Mouse (Mus musculus) neural tube, embryonic 11.5 days (tissue): Measurements from ENCODE around the gene Trim47. TPM values are rescaled to one million over a fixed set of nuclear protein-coding genes. Genes with fewer than 3 reads are reported as not detected.

Source experiments
- ATAC-seq: fragments of 200-750 bp; cut with Nextera tagmentation; 2 replicates; pipeline ENCODE4 v1.8.0; 2017; ENCODE audit warnings: moderate number of reproducible peaks, mild to moderate bottlenecking, moderate TSS enrichment, moderate library complexity; ENCODE audit not compliant: insufficient read depth, low FRiP score, low TSS enrichment
- DNase-seq: peaks from one replicate; pipeline ENCODE4 v3.0.0-alpha.2; 2015; ENCODE audit warnings: low spot score
- H3K27ac ChIP-seq: fragments of 300-500 bp; sonication (generic); 2 replicates; pipeline ENCODE4 v1.5.1; 2014; ENCODE audit warnings: low read depth, mild to moderate bottlenecking, low read length
- H3K27me3 ChIP-seq: fragments of 300-500 bp; sonication (generic); 2 replicates; pipeline ENCODE4 v1.6.1; 2014; ENCODE audit warnings: mild to moderate bottlenecking, low read length, mixed read lengths; ENCODE audit not compliant: control insufficient read depth, insufficient read depth
- H3K36me3 ChIP-seq: fragments of 300-500 bp; sonication (generic); 2 replicates; pipeline ENCODE4 v1.6.1; 2014; ENCODE audit warnings: mild to moderate bottlenecking, low read length, moderate library complexity, mixed read lengths; ENCODE audit not compliant: control insufficient read depth, insufficient read depth
- H3K4me1 ChIP-seq: fragments of 300-500 bp; sonication (generic); 2 replicates; pipeline ENCODE4 v1.6.1; 2014; ENCODE audit warnings: low read length, mixed read lengths; ENCODE audit not compliant: control insufficient read depth, insufficient read depth
- H3K4me2 ChIP-seq: fragments of 300-500 bp; sonication (generic); 2 replicates; pipeline ENCODE4 v1.6.1; 2014; ENCODE audit warnings: low read depth, mild to moderate bottlenecking, moderate library complexity
- H3K4me3 ChIP-seq: fragments of 300-500 bp; sonication (generic); 2 replicates; pipeline ENCODE4 v1.5.1; 2014; ENCODE audit warnings: low read depth, low read length
- H3K9ac ChIP-seq: fragments of 300-500 bp; sonication (generic); 2 replicates; pipeline ENCODE4 v1.6.1; 2014; ENCODE audit warnings: mild to moderate bottlenecking, low read length
- H3K9me3 ChIP-seq: fragments of 300-500 bp; sonication (generic); 2 replicates; pipeline ENCODE4 v1.6.1; 2016; ENCODE audit warnings: low read length; ENCODE audit not compliant: control insufficient read depth
- WGBS: fragments of 180-500 bp; shearing (Covaris S2); extraction: QIAGEN DNeasy Blood & Tissue Kit; methylation state at CpG from one replicate; pipeline ENCODE4 v1.1.7; 2014; 5-methylcytosine and 5-hydroxymethylcytosine counted together
- polyA plus RNA-seq: library from polyadenylated mRNA; unstranded; fragments of >200 nt; fragmentation: Nextera tagmentation; extraction: Ambion mirVana; gene quantifications from 2 replicates; pipeline ENCODE4 v1.2.1, GENCODE M21; 2014

Gene Trim47
- polyA plus RNA-seq, 1 experiment from 2014 or later: 3.3 TPM

DNA sequence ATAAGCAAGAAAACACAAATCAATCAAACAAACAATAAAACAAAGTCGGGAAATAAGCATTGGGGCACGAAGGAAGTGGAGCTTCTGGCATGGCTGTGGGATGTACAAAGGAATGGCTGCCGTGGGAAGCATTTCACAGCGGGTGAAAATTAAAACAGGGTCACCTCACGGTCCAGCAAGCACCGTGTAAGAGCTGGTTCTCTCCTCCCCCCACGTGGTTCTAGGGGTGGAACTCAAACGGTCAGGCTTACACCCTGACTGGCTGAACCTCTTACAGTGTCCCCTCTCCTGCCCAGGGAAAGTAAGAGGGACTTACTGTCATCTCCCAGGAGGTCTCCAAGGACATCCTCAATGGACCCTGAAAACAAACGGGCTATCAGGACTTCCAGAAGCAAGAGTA, 36.0 kb upstream of the Trim47 start:
- Histone ChIP-seq H3K27me3 (no peaks in the 10 kb centered on the region), H3K4me3 (no peak overlapping the region), H3K9ac (no peak overlapping the region; the same call in 1 of the 2 replicates), H3K4me2 (no peak overlapping the region), H3K27ac (no peak overlapping the region), H3K9me3 (no peaks in the 10 kb centered on the region), H3K36me3 (peaks cover 2% of the 10 kb centered on the region; the same call in 1 of the 2 replicates), H3K4me1 (peaks cover 10% of the 10 kb centered on the region)
- ATAC-seq: peak; percentile 76; the same call in 1 of the 2 replicates
- peak; percentile 41 for DNase-seq
- WGBS: 28% methylated on average over 9 of the region's 9 CpGs

DNA sequence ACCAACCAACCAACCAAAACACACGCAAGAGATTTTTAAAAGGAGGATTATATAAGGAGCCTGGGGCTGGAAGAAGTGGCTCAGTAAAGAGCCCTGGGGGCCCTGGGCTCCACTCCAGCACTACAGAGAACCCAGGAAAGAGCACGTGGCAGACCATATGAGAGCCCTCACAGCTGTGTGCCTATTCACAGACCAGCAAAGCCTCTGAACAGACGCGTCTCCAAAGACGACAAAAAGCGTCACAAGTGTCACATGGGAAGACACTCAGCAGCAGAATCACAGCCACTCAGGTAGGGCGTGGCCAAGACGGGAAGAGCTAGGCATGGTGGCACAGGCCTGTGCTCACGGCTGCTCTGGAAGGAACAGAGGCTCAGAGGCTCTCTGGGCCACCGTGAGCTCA, 35.1 kb upstream of the Trim47 start:
- Histone ChIP-seq H3K9me3 (no peaks in the 10 kb centered on the region), H3K27me3 (no peaks in the 10 kb centered on the region), H3K4me2 (no peak overlapping the region), H3K36me3 (peaks cover 2% of the 10 kb centered on the region; the same call in 1 of the 2 replicates), H3K4me3 (no peak overlapping the region), H3K9ac (no peak overlapping the region), H3K27ac (no peak overlapping the region), H3K4me1 (peaks cover 10% of the 10 kb centered on the region)
- DNase-seq: no peak
- ATAC-seq: no peak
- WGBS: 74% methylated on average over 10 of the region's 10 CpGs

DNA sequence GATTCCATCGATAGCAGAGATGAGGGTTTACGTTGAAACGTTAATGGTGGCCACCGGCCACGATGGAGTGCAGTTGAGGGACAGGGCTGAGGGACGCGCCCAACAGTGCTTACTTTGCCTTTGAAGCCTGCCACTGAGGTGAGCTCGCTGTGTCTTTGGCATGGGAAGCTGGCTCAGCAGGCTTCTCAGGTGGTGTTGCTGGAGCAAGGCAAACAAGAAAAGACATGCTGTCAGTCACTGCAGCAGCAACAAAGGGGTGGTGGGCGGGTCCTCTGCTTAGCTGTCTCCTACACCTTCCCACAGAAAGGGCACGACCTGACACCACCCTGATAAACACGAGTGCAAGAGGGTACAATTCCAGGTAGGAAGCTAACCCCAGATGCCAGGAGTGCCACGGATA, 34.3 kb upstream of the Trim47 start:
- no peak overlapping the region for H3K9ac ChIP-seq
- peaks cover 3% of the 10 kb centered on the region for H3K4me1 ChIP-seq
- H3K27me3 ChIP-seq: no peaks in the 10 kb centered on the region
- WGBS: 72% methylated on average over 12 of the region's 12 CpGs
- DNase-seq (no peak), ATAC-seq (no peak)
- no peak overlapping the region for H3K27ac ChIP-seq
- H3K4me3 ChIP-seq: no peak overlapping the region
- H3K36me3 ChIP-seq: peaks cover 2% of the 10 kb centered on the region; the same call in 1 of the 2 replicates
- H3K4me2 ChIP-seq: no peak overlapping the region
- H3K9me3 ChIP-seq: no peaks in the 10 kb centered on the region

DNA sequence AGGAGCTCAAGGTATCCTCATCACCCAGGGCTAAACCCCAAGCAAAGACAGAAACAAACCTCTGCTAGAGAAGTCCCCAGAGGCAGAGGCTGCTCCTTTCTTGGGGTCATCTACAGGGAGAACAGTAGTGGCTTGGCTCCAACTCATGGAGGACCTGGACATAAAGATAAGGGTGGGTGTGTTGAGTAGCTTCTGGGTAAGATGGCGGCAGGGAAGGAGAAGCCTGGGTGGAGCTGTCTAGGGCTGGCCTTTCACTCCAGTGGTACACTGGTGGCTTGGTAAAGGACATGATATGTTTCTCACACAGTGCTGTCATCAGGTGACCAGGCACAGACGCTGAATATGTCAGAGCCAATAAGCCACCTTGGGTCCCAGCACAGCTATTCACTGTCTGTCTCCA, 23.9 kb upstream of the Trim47 start:
- 91% methylated on average over 2 of the region's 2 CpGs for WGBS
- no peak for DNase-seq
- H3K27ac ChIP-seq: no peak overlapping the region

DNA sequence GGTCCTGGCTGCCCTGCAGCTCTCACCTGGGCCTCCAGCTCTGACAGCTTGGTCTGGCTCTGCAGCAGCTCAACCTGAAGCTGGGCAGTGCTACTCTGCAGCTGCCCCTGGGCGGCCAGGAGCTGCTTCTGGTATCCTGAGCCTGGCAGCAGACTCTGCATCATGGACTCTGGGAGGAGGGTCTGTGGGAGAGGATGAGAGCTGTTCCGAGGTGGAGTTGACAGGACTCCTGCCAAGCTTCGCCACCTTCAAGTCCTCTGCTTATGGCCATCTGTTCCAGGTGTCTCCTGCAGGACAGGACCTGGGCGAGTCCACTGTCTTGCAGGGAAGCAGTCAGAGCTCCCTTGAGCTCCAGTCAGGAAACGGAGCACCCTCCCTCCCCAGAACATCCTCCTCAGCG, 22.3 kb upstream of the Trim47 start:
- DNase-seq: no peak
- Histone ChIP-seq H3K4me2 (no peak overlapping the region), H3K9ac (no peak overlapping the region), H3K36me3 (peaks cover 54% of the 10 kb centered on the region), H3K9me3 (no peaks in the 10 kb centered on the region), H3K27ac (no peak overlapping the region), H3K27me3 (no peaks in the 10 kb centered on the region), H3K4me3 (no peak overlapping the region), H3K4me1 (no peaks in the 10 kb centered on the region)
- no peak for ATAC-seq
- 88% methylated on average over 6 of the region's 6 CpGs for WGBS

More for the DNA sequence above, 23.9 kb upstream of the Trim47 start:
- Histone ChIP-seq H3K9me3 (no peaks in the 10 kb centered on the region), H3K4me3 (no peak overlapping the region), H3K36me3 (peaks cover 55% of the 10 kb centered on the region), H3K4me2 (no peak overlapping the region), H3K9ac (no peak overlapping the region), H3K4me1 (no peaks in the 10 kb centered on the region), H3K27me3 (no peaks in the 10 kb centered on the region)
- no peak for ATAC-seq

DNA sequence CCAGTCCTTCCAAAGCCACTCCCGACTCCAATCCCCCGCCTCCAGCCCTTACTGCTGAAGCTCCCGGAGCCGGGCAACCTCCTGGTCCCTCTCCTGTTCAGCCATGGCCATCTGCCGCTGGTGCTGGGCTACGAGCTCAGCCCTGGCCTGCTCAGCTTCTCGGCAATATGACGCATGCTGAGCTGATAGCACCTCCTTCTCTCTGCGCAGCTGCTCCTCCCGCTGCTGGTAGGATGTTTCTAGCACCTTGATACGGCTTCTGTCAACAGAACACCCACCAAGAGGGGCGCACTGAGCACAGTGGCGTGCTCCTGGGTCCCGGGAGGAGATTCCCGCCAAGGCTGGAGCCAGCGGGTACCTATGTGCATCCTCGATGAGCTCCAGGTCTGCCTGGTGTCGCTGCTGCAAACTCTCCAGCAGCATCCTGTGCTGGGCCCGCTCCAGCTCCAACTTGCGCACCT, 21.8 kb upstream of the Trim47 start:
- Histone ChIP-seq H3K9ac (no peak overlapping the region), H3K4me3 (no peak overlapping the region)
- WGBS: 55% methylated on average over 20 of the region's 20 CpGs

DNA sequence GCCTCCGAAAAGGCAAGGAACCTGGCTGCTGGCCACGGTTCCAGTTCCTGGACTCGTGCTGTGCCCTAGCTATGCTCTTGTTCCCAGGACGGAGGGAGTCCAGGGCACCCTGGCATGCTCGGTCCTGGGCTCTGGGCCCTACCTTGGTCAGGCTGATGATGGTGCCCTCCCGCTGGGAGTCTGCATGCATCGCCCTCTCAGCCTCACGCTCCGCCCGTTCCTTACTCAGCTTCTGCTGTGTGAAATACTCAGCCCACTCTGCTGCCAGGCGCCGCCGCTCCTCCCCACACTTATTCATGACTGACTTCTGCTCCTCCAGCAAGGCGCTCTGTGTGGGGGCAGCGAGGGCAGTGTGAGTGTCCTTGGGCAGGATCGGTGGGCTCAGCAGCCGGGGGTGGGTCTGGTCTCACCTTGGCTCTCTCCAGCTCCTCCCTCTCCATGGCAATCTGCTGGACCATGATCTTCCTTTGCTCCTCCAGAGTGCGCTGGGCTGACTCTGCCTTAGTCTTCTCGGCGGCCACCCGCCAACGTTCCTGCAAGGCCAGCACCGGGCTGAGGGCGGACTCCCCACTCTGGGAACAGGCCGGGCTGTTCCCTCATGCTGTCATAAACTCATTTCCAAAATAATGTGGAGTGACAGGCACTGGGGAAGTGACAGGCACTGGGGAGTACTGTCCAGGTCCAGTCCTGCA, 19.4 kb upstream of the Trim47 start:
- Histone ChIP-seq H3K9ac (no peak overlapping the region), H3K36me3 (peaks cover 36% of the 10 kb centered on the region), H3K27me3 (no peaks in the 10 kb centered on the region), H3K4me2 (no peak overlapping the region), H3K27ac (no peak overlapping the region), H3K9me3 (no peaks in the 10 kb centered on the region), H3K4me1 (no peaks in the 10 kb centered on the region), H3K4me3 (no peak overlapping the region)
- DNase-seq (no peak), ATAC-seq (no peak)
- 80% methylated on average over 25 of the region's 25 CpGs for WGBS

More for the DNA sequence above, 21.8 kb upstream of the Trim47 start:
- peaks cover 50% of the 10 kb centered on the region for H3K36me3 ChIP-seq
- ATAC-seq: no peak
- H3K27ac ChIP-seq: no peak overlapping the region
- H3K4me1 ChIP-seq: no peaks in the 10 kb centered on the region
- H3K9me3 ChIP-seq: no peaks in the 10 kb centered on the region
- DNase-seq: no peak
- H3K4me2 ChIP-seq: no peak overlapping the region
- no peaks in the 10 kb centered on the region for H3K27me3 ChIP-seq

GRCm38 (mm10) chr11:116145481-116146293, 18.7 kb upstream of the Trim47 start:
- Histone ChIP-seq H3K9me3 (no peaks in the 10 kb centered on the region), H3K27ac (no peak overlapping the region), H3K4me1 (no peaks in the 10 kb centered on the region), H3K27me3 (no peaks in the 10 kb centered on the region), H3K4me3 (no peak overlapping the region), H3K9ac (no peak overlapping the region), H3K36me3 (peaks cover 30% of the 10 kb centered on the region), H3K4me2 (no peak overlapping the region)
- 66% methylated on average over 18 of the region's 18 CpGs for WGBS
- ATAC-seq (no peak), DNase-seq (no peak)
